Mouse (Mus musculus) olfactory bulb, adult 2 months (tissue): ENCODE data around the gene Lzts2.

Experiments
- CTCF ChIP-seq: fragments of 200-500 bp; IDR thresholded peaks from 2 replicates; pipeline ENCODE4 v1.5.1; 2012; ENCODE audit warnings: low read depth, mild to moderate bottlenecking, low read length, moderate library complexity; ENCODE audit not compliant: insufficient read depth
- POLR2A ChIP-seq: fragments of 200-500 bp; IDR thresholded peaks from 2 replicates; pipeline ENCODE4 v1.6.1; 2012; ENCODE audit warnings: mild to moderate bottlenecking, low read depth, low read length, moderate library complexity; ENCODE audit not compliant: insufficient read depth

GRCm38 (mm10) chr19:45057724-45058112, 43.5 kb downstream of the Lzts2 start:
- TF ChIP-seq POLR2A = no peak
- no peak for TF ChIP-seq CTCF
